Mouse (Mus musculus) heart, postnatal 0 days (tissue): ENCODE results near the gene Fut1. TPM values are rescaled to one million over a fixed set of nuclear protein-coding genes. Genes with fewer than 3 reads are reported as not detected.

ENCODE experiments used
- ATAC-seq: fragments of 200-750 bp; cut with Nextera tagmentation; 2 replicates; pipeline ENCODE4 v1.8.0; 2017; ENCODE audit warnings: low read depth, moderate number of reproducible peaks, moderate library complexity; ENCODE audit not compliant: insufficient read depth
- DNase-seq: peaks from one replicate; pipeline ENCODE4 v3.0.0-alpha.2; 2016; ENCODE audit warnings: low spot score
- H3K27ac ChIP-seq: fragments of 300-500 bp; sonication (generic); 2 replicates; pipeline ENCODE4 v1.5.1; 2014; ENCODE audit warnings: low read depth, mild to moderate bottlenecking
- H3K27me3 ChIP-seq: fragments of 300-500 bp; sonication (generic); 2 replicates; pipeline ENCODE4 v1.6.1; 2014; ENCODE audit warnings: low read length, mixed read lengths; ENCODE audit not compliant: control insufficient read depth, insufficient read depth
- H3K36me3 ChIP-seq: fragments of 300-500 bp; sonication (generic); replicated peaks from 2 replicates; pipeline ENCODE4 v1.6.1; 2014; ENCODE audit warnings: low read length, mixed read lengths; ENCODE audit not compliant: control insufficient read depth, insufficient read depth
- H3K4me1 ChIP-seq: fragments of 300-500 bp; sonication (generic); 2 replicates; pipeline ENCODE4 v1.6.1; 2014; ENCODE audit warnings: antibody characterized with exemption; ENCODE audit not compliant: control insufficient read depth, insufficient read depth
- H3K4me2 ChIP-seq: fragments of 300-500 bp; sonication (generic); 2 replicates; pipeline ENCODE4 v1.6.1; 2014; ENCODE audit warnings: low read depth, mild to moderate bottlenecking, low read length, moderate library complexity
- H3K4me3 ChIP-seq: fragments of 300-500 bp; sonication (generic); 2 replicates; pipeline ENCODE4 v1.5.1; 2014; ENCODE audit warnings: low read depth, low read length
- H3K9ac ChIP-seq: fragments of 300-500 bp; sonication (generic); replicated peaks from 2 replicates; pipeline ENCODE4 v1.6.1; 2014; ENCODE audit warnings: low read depth, low read length, mixed read lengths
- H3K9me3 ChIP-seq: fragments of 300-500 bp; sonication (generic); replicated peaks from 2 replicates; pipeline ENCODE4 v1.6.1; 2016; ENCODE audit warnings: low read length; ENCODE audit not compliant: control insufficient read depth
- CTCF ChIP-seq: IDR thresholded peaks from 2 replicates; pipeline ENCODE4 v1.5.1; 2016; ENCODE audit warnings: antibody characterized with exemption, control low read depth, low read depth
- EP300 ChIP-seq: IDR thresholded peaks from 2 replicates; pipeline ENCODE4 v1.6.1; 2016; ENCODE audit warnings: antibody characterized with exemption, low read depth
- WGBS: fragments of 180-500 bp; shearing (Covaris S2); extraction: QIAGEN DNeasy Blood & Tissue Kit; methylation state at CpG from one replicate; pipeline ENCODE4 v1.1.7; 2014; 5-methylcytosine and 5-hydroxymethylcytosine counted together
- polyA plus RNA-seq: library from polyadenylated mRNA; unstranded; fragments of >200 nt; fragmentation: Nextera tagmentation; extraction: Ambion mirVana; gene quantifications from 2 replicates; pipeline ENCODE4 v1.2.1, GENCODE M21; 2015
- total RNA-seq: library from RNA; depleted of rRNA; stranded (reverse); fragments of >200 nt; gene quantifications from 2 replicates; pipeline ENCODE4 v1.2.3, GENCODE M21; 2014; ENCODE audit warnings: low replicate concordance; rRNA removed

Gene Fut1
- total and polyA plus RNA-seq, 2 experiments from 2014 or later, result not detected

DNA sequence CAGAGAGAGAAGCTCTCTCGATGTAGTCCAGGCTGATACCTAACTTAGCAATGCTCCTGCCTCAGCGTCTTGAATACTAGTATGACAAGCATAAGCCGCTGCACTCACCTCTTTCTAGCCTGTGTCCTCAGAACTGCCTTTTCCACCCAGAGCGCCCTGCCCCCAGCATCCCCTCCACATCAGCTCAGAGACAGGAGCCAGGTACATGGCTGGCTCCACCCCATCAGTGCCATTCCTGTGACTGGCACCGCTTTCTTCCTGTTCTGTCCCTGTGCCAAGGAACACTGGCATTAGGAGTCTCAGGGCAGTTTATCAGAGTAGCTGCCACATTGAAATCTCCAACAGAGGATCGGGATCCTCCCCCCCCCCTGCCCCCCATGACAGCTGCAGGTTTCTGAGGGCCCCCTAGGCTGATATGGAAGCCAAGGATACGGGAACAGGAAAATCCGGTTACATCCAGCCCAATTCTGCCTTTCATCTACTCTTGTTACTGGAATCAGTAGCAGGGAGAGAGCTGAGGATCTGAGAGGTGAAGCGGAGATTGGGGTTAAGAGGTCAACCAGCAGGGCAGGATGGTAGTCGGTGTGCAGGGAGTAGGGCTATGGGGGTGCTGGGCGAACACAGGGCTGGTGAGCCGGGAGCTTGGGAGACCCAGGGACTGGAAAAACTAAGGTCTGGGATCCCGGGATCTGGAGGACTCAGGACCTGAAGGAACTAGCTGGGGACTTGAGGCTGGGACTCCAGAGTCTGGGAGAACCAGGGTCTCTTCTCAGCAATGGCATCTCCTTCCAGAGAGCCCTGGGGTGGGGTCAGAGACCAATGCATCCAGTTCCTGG, 48.4 kb downstream of the Fut1 start:
- Histone ChIP-seq H3K4me2 (no peak overlapping the region), H3K27me3 (no peaks in the 10 kb centered on the region), H3K9ac (no peak overlapping the region), H3K27ac (no peak overlapping the region), H3K36me3 (no peaks in the 10 kb centered on the region), H3K9me3 (no peaks in the 10 kb centered on the region), H3K4me3 (no peak overlapping the region), H3K4me1 (peaks cover 3% of the 10 kb centered on the region; the same call in 1 of the 2 replicates)
- TF ChIP-seq EP300 (no peak), CTCF (no peak)
- DNase-seq (no peak), ATAC-seq (no peak)
- WGBS, result 52% methylated on average over 13 of the region's 13 CpGs

DNA sequence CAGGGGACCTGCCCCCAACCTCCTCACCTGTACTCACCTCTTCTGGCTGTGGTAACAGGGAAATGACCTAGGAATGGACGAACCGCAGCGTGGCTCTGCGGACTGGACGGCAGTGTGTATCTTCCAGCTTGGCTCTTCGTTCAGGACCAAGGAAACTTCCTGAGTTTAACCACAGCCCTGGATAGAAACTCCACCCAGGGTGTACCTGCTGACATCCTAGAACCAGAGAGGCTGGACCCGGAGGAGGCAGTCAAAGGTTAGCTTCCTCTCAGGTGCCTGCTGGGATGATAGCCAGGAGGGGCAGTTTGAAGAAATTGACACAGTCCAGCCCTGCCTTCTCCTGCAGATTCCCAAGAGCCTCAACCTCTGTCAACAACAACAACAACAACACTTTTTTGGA, 49.1 kb downstream of the Fut1 start, which contains the start of gene Fut2:
TSS of gene Fut2 (minus strand) at position 234 of the 400 bp plus-strand sequence.
- H3K36me3 ChIP-seq, result no peaks in the 10 kb centered on the region
- H3K27ac ChIP-seq, result no peak within 1 kb of the TSS
- H3K4me2 ChIP-seq, result no peak within 1 kb of the TSS
- H3K9ac ChIP-seq, result no peak within 1 kb of the TSS
- ATAC-seq, result no peak
- 83% methylated on average over 7 of the region's 7 CpGs for WGBS
- H3K4me3 ChIP-seq, result no peak within 1 kb of the TSS
- H3K4me1 ChIP-seq, result peaks cover 3% of the 10 kb centered on the region; the same call in 1 of the 2 replicates
- H3K27me3 ChIP-seq, result no peaks in the 10 kb centered on the region
- DNase-seq, result no peak
- H3K9me3 ChIP-seq, result no peaks in the 10 kb centered on the region
- TF ChIP-seq EP300, result no peak
- TF ChIP-seq CTCF, result no peak

DNA sequence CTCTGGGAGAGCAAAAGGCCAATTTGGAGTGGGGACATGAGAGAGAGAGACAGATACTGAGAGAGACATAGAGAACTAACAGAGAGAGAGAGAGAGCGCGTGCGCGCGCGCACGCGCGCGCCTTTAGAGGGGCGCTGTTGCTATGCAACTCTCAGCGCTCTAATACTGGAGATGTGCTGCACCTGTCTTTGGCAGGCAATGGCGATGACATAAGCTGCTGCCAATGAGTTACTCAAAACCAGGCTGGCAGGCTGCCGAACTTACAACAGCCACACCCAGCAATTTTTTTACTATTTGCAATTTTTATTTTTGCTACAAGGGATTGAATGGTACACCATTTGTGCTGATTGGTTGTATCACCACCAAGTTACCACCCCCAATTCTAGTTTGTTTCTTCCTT, 50.7 kb downstream of the Fut1 start:
- no peak overlapping the region for H3K9ac ChIP-seq
- no peaks in the 10 kb centered on the region for H3K36me3 ChIP-seq
- no peak overlapping the region for H3K4me3 ChIP-seq
- H3K27me3 ChIP-seq, result no peaks in the 10 kb centered on the region
- WGBS, result 71% methylated on average over 14 of the region's 14 CpGs
- H3K9me3 ChIP-seq, result no peaks in the 10 kb centered on the region
- ATAC-seq (no peak), DNase-seq (no peak)
- peaks cover 3% of the 10 kb centered on the region; the same call in 1 of the 2 replicates for H3K4me1 ChIP-seq
- H3K27ac ChIP-seq, result no peak overlapping the region
- no peak overlapping the region for H3K4me2 ChIP-seq
- TF ChIP-seq EP300 (no peak), CTCF (no peak)

DNA sequence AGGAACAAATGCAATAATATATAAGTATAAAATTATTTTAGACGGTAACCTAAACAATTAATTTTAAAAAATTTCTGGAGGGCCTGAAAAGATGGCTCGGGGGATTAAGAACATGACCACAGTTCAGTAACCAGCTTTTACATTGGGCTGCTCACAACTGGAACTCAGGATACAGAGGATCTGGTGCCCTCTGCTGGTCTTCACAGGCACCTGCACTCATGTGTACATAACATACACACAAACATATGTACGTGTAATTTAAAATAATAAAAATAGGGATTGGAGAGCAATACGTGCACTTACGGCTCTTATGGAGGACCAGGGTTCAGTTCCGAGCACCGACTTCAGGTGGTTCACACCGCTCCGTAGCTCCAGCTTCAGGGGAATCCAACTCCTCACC, 51.8 kb downstream of the Fut1 start:
- H3K27me3 ChIP-seq, result no peaks in the 10 kb centered on the region
- no peak overlapping the region for H3K4me3 ChIP-seq
- peak; percentile 8; the same call in 1 of the 2 replicates for TF ChIP-seq CTCF
- no peak for TF ChIP-seq EP300
- H3K36me3 ChIP-seq, result no peaks in the 10 kb centered on the region
- H3K4me2 ChIP-seq, result no peak overlapping the region
- DNase-seq (no peak), ATAC-seq (no peak)
- H3K27ac ChIP-seq, result no peak overlapping the region
- 94% methylated on average over 9 of the region's 9 CpGs for WGBS
- H3K9ac ChIP-seq, result no peak overlapping the region
- peaks cover 3% of the 10 kb centered on the region; the same call in 1 of the 2 replicates for H3K4me1 ChIP-seq
- H3K9me3 ChIP-seq, result no peaks in the 10 kb centered on the region

Other genes with a start within 250 kb of the Fut1 start
Only the 30 nearest of the 35 such genes appear.
- gene Ntf5, start 203.6 kb upstream of the Fut1 start, total RNA-seq, result 2.2 TPM in 1 of 2 replicates, not detected in the other
- 0.15 and 0.21 TPM in 2 replicates for gene Ntf5, start 203.6 kb upstream of the Fut1 start, polyA plus RNA-seq
- gene Lhb, start 196.5 kb upstream of the Fut1 start, total RNA-seq, result 0.27 TPM in 1 of 2 replicates, not detected in the other
- not detected in 2 replicates for gene Lhb, start 196.5 kb upstream of the Fut1 start, polyA plus RNA-seq
- 109 and 123 TPM in 2 replicates for gene Gys1, start 182.4 kb upstream of the Fut1 start, total RNA-seq
- gene Gys1, start 182.4 kb upstream of the Fut1 start, polyA plus RNA-seq, result 68.3 and 70.4 TPM in 2 replicates
- gene Ruvbl2, start 179.2 kb upstream of the Fut1 start, total RNA-seq, result 76.9 and 106 TPM in 2 replicates
- gene Ruvbl2, start 179.2 kb upstream of the Fut1 start, polyA plus RNA-seq, result 31.0 and 34.2 TPM in 2 replicates
- 1,107 and 1,211 TPM in 2 replicates for gene Ftl1, start 157.4 kb upstream of the Fut1 start, total RNA-seq
- 2,163 and 2,221 TPM in 2 replicates for gene Ftl1, start 157.4 kb upstream of the Fut1 start, polyA plus RNA-seq
- 48.1 and 88.1 TPM in 2 replicates for gene Bax, start 150.4 kb upstream of the Fut1 start, total RNA-seq
- gene Bax, start 150.4 kb upstream of the Fut1 start, polyA plus RNA-seq, result 99.2 and 101 TPM in 2 replicates
- not detected in 2 replicates for gene Tulp2, start 135.4 kb upstream of the Fut1 start, total RNA-seq
- gene Tulp2, start 135.4 kb upstream of the Fut1 start, polyA plus RNA-seq, result 0.15 and 0.20 TPM in 2 replicates
- gene Gm45808, start 130.5 kb upstream of the Fut1 start, total RNA-seq, result 14.2 TPM in 1 of 2 replicates, not detected in the other
- gene Gm45808, start 130.5 kb upstream of the Fut1 start, polyA plus RNA-seq, result 0.18 TPM in 1 of 2 replicates, not detected in the other
- 3.4 and 5.6 TPM in 2 replicates for gene Dhdh, start 128.5 kb upstream of the Fut1 start, total RNA-seq
- 5.1 and 5.3 TPM in 2 replicates for gene Dhdh, start 128.5 kb upstream of the Fut1 start, polyA plus RNA-seq
- 78.4 and 107 TPM in 2 replicates for gene Nucb1, start 106.9 kb upstream of the Fut1 start, total RNA-seq
- gene Nucb1, start 106.9 kb upstream of the Fut1 start, polyA plus RNA-seq, result 108 and 110 TPM in 2 replicates
- gene Ppp1r15a, start 91.0 kb upstream of the Fut1 start, total RNA-seq, result 10.6 and 28.8 TPM in 2 replicates
- 19.2 and 22.8 TPM in 2 replicates for gene Ppp1r15a, start 91.0 kb upstream of the Fut1 start, polyA plus RNA-seq
- gene Plekha4, start 91.0 kb upstream of the Fut1 start, total RNA-seq, result 1.3 and 3.4 TPM in 2 replicates
- 0.78 and 1.2 TPM in 2 replicates for gene Plekha4, start 91.0 kb upstream of the Fut1 start, polyA plus RNA-seq
- not detected in 2 replicates for gene Hsd17b14, start 62.4 kb upstream of the Fut1 start, total RNA-seq
- 0.11 and 0.34 TPM in 2 replicates for gene Hsd17b14, start 62.4 kb upstream of the Fut1 start, polyA plus RNA-seq
- gene Bcat2, start 47.1 kb upstream of the Fut1 start, total RNA-seq, result 70.6 and 97.2 TPM in 2 replicates
- gene Bcat2, start 47.1 kb upstream of the Fut1 start, polyA plus RNA-seq, result 73.7 and 74.8 TPM in 2 replicates
- gene Fgf21, start 1.8 kb upstream of the Fut1 start, total RNA-seq, result not detected in 2 replicates
- 0.12 TPM in 1 of 2 replicates, not detected in the other for gene Fgf21, start 1.8 kb upstream of the Fut1 start, polyA plus RNA-seq
- gene Izumo1, start 4.5 kb downstream of the Fut1 start, total RNA-seq, result 0.53 TPM in 1 of 2 replicates, not detected in the other
- 0.11 and 0.23 TPM in 2 replicates for gene Izumo1, start 4.5 kb downstream of the Fut1 start, polyA plus RNA-seq
- 68.8 and 77.6 TPM in 2 replicates for gene Rasip1, start 10.2 kb downstream of the Fut1 start, total RNA-seq
- 13.7 and 14.3 TPM in 2 replicates for gene Rasip1, start 10.2 kb downstream of the Fut1 start, polyA plus RNA-seq
- gene Mamstr, start 22.7 kb downstream of the Fut1 start, total RNA-seq, result 5.6 and 6.5 TPM in 2 replicates
- 7.2 and 7.7 TPM in 2 replicates for gene Mamstr, start 22.7 kb downstream of the Fut1 start, polyA plus RNA-seq
- not detected in 2 replicates for gene Fut2, start 49.1 kb downstream of the Fut1 start, total RNA-seq
- 1.5 and 1.7 TPM in 2 replicates for gene Fut2, start 49.1 kb downstream of the Fut1 start, polyA plus RNA-seq
- gene Ntn5, start 66.7 kb downstream of the Fut1 start, total RNA-seq, result not detected in 2 replicates
- 0.11 TPM in 1 of 2 replicates, not detected in the other for gene Ntn5, start 66.7 kb downstream of the Fut1 start, polyA plus RNA-seq
- gene Sec1, start 77.1 kb downstream of the Fut1 start, total RNA-seq, result 0.62 and 1.3 TPM in 2 replicates
- 0.16 and 0.33 TPM in 2 replicates for gene Sec1, start 77.1 kb downstream of the Fut1 start, polyA plus RNA-seq
- 1.6 and 3.0 TPM in 2 replicates for gene Car11, start 82.6 kb downstream of the Fut1 start, total RNA-seq
- gene Car11, start 82.6 kb downstream of the Fut1 start, polyA plus RNA-seq, result 2.5 and 2.8 TPM in 2 replicates
- gene Dbp, start 87.8 kb downstream of the Fut1 start, total RNA-seq, result 29.3 and 37.4 TPM in 2 replicates
- 21.9 and 24.9 TPM in 2 replicates for gene Dbp, start 87.8 kb downstream of the Fut1 start, polyA plus RNA-seq
- gene Rpl18, start 98.2 kb downstream of the Fut1 start, total RNA-seq, result 1,259 and 1,310 TPM in 2 replicates
- gene Rpl18, start 98.2 kb downstream of the Fut1 start, polyA plus RNA-seq, result 479 and 486 TPM in 2 replicates
- gene Sphk2, start 100.7 kb downstream of the Fut1 start, total RNA-seq, result 19.5 and 23.3 TPM in 2 replicates
- 11.1 and 11.4 TPM in 2 replicates for gene Sphk2, start 100.7 kb downstream of the Fut1 start, polyA plus RNA-seq
- gene Fam83e, start 103.9 kb downstream of the Fut1 start, total RNA-seq, result not detected in 2 replicates
- 0.07 and 0.26 TPM in 2 replicates for gene Fam83e, start 103.9 kb downstream of the Fut1 start, polyA plus RNA-seq
- gene Spaca4, start 108.5 kb downstream of the Fut1 start, total RNA-seq, result not detected in 2 replicates
- not detected in 2 replicates for gene Spaca4, start 108.5 kb downstream of the Fut1 start, polyA plus RNA-seq
- 0.31 TPM in 1 of 2 replicates, not detected in the other for gene Lmtk3, start 166.4 kb downstream of the Fut1 start, total RNA-seq
- not detected in 2 replicates for gene Lmtk3, start 166.4 kb downstream of the Fut1 start, polyA plus RNA-seq
- gene Sult2b1, start 167.4 kb downstream of the Fut1 start, total RNA-seq, result not detected in 2 replicates
- gene Sult2b1, start 167.4 kb downstream of the Fut1 start, polyA plus RNA-seq, result 0.23 and 0.27 TPM in 2 replicates
- 99.9 and 102 TPM in 2 replicates for gene Cyth2, start 197.3 kb downstream of the Fut1 start, total RNA-seq
- gene Cyth2, start 197.3 kb downstream of the Fut1 start, polyA plus RNA-seq, result 86.5 and 90.0 TPM in 2 replicates